Mouse (Mus musculus): ENCODE results near the gene Tmem11. TPM values are rescaled to one million over a fixed set of nuclear protein-coding genes. Genes with fewer than 3 reads are reported as not detected.
"Not testable (repeated sequence)": the region's sequence is repeated elsewhere in the genome, so short reads cannot be mapped to it uniquely, and the experiment has no call there.

The Tmem11 gene
- polyA plus RNA-seq, 1 experiment from 2014 or later = 20.6 TPM

DNA sequence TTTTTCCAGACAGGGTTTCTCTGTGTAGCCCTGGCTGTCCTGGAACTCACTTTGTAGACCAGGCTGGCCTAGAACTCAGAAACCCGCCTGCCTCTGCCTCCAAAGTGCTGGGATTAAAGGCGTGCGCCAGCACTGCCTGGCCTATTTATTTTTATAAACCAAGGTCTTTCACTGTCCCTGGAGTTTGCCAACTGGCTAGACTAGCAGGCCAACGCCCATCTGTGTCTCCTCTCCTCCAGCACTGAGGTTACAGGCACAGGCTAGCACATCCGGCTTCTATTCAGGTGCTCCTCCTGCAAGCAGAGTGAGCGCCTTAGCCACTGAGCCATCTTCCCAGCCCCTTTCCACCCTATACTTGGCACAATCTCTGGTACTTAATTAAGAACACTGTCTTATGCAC is 9.6 kb downstream of the Tmem11 start:
- not testable (repeated sequence) for H3K36me3 ChIP-seq (ENCODE audit: inconsistent target); H3K27ac ChIP-seq; H3K4me3 ChIP-seq (ENCODE audit: inconsistent target)
- H3K79me2 ChIP-seq (ENCODE audit: inconsistent target) = peaks cover 100% of the 10 kb centered on the region
- WGBS (ENCODE audit: missing documents) = 97% methylated on average over 6 of the region's 6 CpGs

- Histone ChIP-seq H3K79me2 (ENCODE audit: inconsistent target) (peaks cover 100% of the 10 kb centered on the region), H3K27ac (no peak overlapping the region), H3K4me3 (ENCODE audit: inconsistent target) (no peak overlapping the region), H3K36me3 (ENCODE audit: inconsistent target) (peaks cover 15% of the 10 kb centered on the region; the same call in 1 of the 2 replicates)
- 87% methylated on average over 7 of the region's 8 CpGs for WGBS (ENCODE audit: missing documents)
Measured at GRCm38 (mm10) chr11:60867904-60868303, 11.2 kb downstream of the Tmem11 start.

DNA sequence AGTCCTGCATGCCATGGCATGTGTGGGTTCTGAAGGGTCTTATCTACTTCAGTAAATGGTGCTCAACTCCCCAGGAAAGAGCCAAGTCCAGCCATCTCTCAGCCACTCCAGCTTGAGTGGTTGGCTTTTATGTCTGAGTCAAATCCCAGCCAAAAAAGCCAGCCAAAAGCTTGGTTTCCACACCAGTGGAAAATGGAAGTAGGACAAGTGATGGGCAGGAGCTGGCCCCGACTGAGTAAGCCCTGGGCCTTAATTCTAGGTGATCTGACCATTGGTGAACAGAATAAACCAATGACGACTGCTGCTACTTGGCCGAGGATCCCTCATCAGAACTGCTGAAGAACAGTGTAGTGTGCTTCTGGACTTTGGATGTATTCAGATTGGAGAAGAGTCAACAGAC is 11.6 kb downstream of the Tmem11 start:
- H3K36me3 ChIP-seq (ENCODE audit: inconsistent target) = peaks cover 18% of the 10 kb centered on the region; the same call in 1 of the 2 replicates
- peaks cover 100% of the 10 kb centered on the region for H3K79me2 ChIP-seq (ENCODE audit: inconsistent target)
- no peak overlapping the region for H3K4me3 ChIP-seq (ENCODE audit: inconsistent target)
- 79% methylated on average over 3 of the region's 3 CpGs for WGBS (ENCODE audit: missing documents)
- no peak overlapping the region for H3K27ac ChIP-seq

GRCm38 (mm10) chr11:60866021-60866420 is 13.1 kb downstream of the Tmem11 start:
- WGBS (ENCODE audit: missing documents) = 77% methylated on average over 2 of the region's 2 CpGs
- peaks cover 30% of the 10 kb centered on the region; the same call in 1 of the 2 replicates for H3K36me3 ChIP-seq (ENCODE audit: inconsistent target)
- no peak overlapping the region for H3K27ac ChIP-seq
- no peak overlapping the region for H3K4me3 ChIP-seq (ENCODE audit: inconsistent target)
- peaks cover 95% of the 10 kb centered on the region for H3K79me2 ChIP-seq (ENCODE audit: inconsistent target)

GRCm38 (mm10) chr11:60864916-60865315 is 14.2 kb downstream of the Tmem11 start:
- Histone ChIP-seq H3K4me3 (ENCODE audit: inconsistent target) (no peak overlapping the region), H3K27ac (no peak overlapping the region), H3K36me3 (ENCODE audit: inconsistent target) (peaks cover 30% of the 10 kb centered on the region; the same call in 1 of the 2 replicates), H3K79me2 (ENCODE audit: inconsistent target) (peaks cover 84% of the 10 kb centered on the region)
- WGBS (ENCODE audit: missing documents) = 91% methylated on average over 14 of the region's 14 CpGs

- Histone ChIP-seq H3K27ac (no peak overlapping the region), H3K4me3 (ENCODE audit: inconsistent target) (no peak overlapping the region), H3K79me2 (ENCODE audit: inconsistent target) (peaks cover 77% of the 10 kb centered on the region), H3K36me3 (ENCODE audit: inconsistent target) (peaks cover 30% of the 10 kb centered on the region; the same call in 1 of the 2 replicates)
- WGBS (ENCODE audit: missing documents) = 96% methylated on average over 2 of the region's 2 CpGs
Measured at GRCm38 (mm10) chr11:60864166-60864565, 14.9 kb downstream of the Tmem11 start.

GRCm38 (mm10) chr11:60863196-60863595 is 15.9 kb downstream of the Tmem11 start:
- H3K4me3 ChIP-seq (ENCODE audit: inconsistent target) = no peak overlapping the region
- 100% methylated on average over 4 of the region's 4 CpGs for WGBS (ENCODE audit: missing documents)
- H3K79me2 ChIP-seq (ENCODE audit: inconsistent target) = peaks cover 67% of the 10 kb centered on the region
- no peak overlapping the region for H3K27ac ChIP-seq
- H3K36me3 ChIP-seq (ENCODE audit: inconsistent target) = peaks cover 30% of the 10 kb centered on the region; the same call in 1 of the 2 replicates

DNA sequence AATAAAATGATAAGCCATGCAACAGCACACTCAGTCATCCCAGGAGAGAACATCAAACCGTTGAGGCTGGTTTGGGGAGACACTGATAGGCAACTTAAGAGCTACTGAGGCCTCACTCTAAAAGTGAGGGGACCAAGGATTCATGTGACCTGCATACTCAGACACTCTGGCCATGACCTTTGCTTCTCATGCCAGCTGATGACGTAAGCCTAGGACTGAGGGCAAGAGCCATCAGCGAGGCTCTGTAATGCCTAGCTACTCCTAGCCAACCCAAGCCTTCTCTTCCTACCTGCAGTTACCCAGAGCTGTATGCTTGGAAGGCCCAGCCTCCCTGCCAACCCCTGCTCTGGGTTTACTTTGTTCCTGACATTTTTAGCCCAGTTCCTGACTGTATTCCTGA is 17.1 kb downstream of the Tmem11 start:
- H3K79me2 ChIP-seq (ENCODE audit: inconsistent target) = peaks cover 55% of the 10 kb centered on the region
- 93% methylated on average over 3 of the region's 3 CpGs for WGBS (ENCODE audit: missing documents)
- no peak overlapping the region for H3K4me3 ChIP-seq (ENCODE audit: inconsistent target)
- no peak overlapping the region for H3K27ac ChIP-seq
- peaks cover 36% of the 10 kb centered on the region for H3K36me3 ChIP-seq (ENCODE audit: inconsistent target)

- Histone ChIP-seq H3K79me2 (ENCODE audit: inconsistent target) (peaks cover under 1% of the 10 kb centered on the region; the same call in 1 of the 2 replicates), H3K36me3 (ENCODE audit: inconsistent target) (peaks cover 63% of the 10 kb centered on the region), H3K4me3 (ENCODE audit: inconsistent target) (no peak overlapping the region), H3K27ac (no peak overlapping the region)
- WGBS (ENCODE audit: missing documents) = 87% methylated on average over 3 of the region's 3 CpGs
Measured at GRCm38 (mm10) chr11:60856587-60856986, 22.5 kb downstream of the Tmem11 start.

DNA sequence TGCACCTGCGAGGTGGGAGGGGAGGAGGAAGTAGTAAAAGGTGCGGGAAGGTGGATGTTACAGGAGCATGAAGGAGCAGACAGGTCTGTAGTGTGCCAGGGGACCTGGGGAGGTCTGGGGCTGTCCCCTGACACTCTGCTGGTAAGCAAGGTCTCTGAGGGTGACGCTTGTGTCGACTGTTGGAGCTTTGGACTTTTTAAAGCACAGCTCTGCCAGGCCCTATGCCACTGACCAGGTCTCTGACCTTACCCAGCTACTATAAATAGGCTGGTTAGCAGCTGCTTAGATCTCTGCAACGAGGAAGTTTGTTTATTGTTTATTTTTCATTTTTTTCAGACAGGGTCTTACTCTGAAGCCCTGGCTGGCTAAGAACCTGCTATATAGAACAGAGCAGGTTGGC is 33.7 kb downstream of the Tmem11 start:
- peaks cover 22% of the 10 kb centered on the region; the same call in 1 of the 2 replicates for H3K36me3 ChIP-seq (ENCODE audit: inconsistent target)
- 0 out of 2 replicates have a peak overlapping the region, but pooled peaks have one; percentile 7 for H3K27ac ChIP-seq
- WGBS (ENCODE audit: missing documents) = 96% methylated on average over 5 of the region's 5 CpGs
- no peak overlapping the region for H3K4me3 ChIP-seq (ENCODE audit: inconsistent target)
- H3K79me2 ChIP-seq (ENCODE audit: inconsistent target) = peaks cover 32% of the 10 kb centered on the region; the same call in 1 of the 2 replicates

DNA sequence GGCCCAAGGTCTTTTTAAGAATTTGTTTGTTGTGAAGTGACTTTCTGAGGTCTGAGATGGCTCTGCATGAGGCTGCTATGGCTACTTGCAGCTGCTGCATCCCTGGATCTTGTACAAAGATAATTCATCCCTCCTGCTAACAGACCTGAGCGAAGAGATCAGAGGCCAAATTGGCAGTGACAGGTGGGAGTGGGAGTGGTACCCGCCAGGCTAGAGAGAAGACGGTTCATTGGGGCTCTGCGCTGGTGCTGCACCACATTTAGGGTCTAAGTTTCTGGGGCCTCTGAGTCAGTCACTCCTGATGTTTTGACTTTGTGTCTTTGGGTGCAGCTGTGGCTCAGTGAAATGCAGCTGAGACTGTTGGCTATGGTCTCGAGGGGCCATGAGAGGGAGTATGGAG is 35.7 kb downstream of the Tmem11 start:
- peaks cover 48% of the 10 kb centered on the region; the same call in 1 of the 2 replicates for H3K79me2 ChIP-seq (ENCODE audit: inconsistent target)
- WGBS (ENCODE audit: missing documents) = 95% methylated on average over 5 of the region's 5 CpGs
- peaks cover 12% of the 10 kb centered on the region; the same call in 1 of the 2 replicates for H3K36me3 ChIP-seq (ENCODE audit: inconsistent target)
- H3K27ac ChIP-seq = no peak overlapping the region
- no peak overlapping the region for H3K4me3 ChIP-seq (ENCODE audit: inconsistent target)

DNA sequence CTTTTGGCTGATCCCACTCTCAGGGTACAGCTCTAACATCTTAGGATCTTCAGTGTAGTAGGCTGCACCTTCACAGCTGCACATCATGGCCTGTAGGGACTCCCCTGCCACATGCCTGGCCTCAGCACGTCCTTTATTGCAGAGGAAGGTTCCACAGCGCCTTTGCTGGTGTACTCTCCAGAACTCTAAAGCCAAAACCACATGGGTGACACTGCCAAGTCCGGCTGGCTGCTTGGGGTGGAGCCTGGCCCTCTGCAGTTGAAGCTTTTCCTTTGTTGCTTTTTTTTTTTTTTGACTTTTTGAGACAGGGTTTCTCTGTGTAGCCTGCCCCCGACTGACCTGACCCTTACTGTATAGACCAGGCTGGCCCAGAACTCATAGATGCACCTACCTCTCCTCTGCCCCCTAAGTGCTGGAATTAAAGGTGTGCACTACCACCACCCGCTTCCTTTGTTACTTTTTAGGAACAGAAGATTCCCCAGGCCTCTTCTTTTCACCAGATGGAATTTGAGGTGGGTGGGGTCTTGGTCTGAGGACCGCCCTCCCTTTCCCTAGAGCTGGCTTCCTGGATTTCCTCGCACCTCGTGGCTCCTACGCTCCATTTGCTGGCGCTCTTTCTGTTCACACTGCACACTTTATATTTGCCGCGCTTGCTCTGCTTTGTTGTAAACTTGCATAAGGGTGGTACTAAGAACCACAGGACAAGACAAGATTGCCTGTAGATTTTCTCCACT is 37.4 kb downstream of the Tmem11 start:
- 0 out of 2 replicates have a peak, but pooled peaks cover 10% of the 10 kb centered on the region for H3K36me3 ChIP-seq (ENCODE audit: inconsistent target)
- H3K4me3 ChIP-seq (ENCODE audit: inconsistent target) = no peak overlapping the region
- 60% methylated on average over 12 of the region's 12 CpGs for WGBS (ENCODE audit: missing documents)
- no peak overlapping the region for H3K27ac ChIP-seq
- peaks cover 63% of the 10 kb centered on the region for H3K79me2 ChIP-seq (ENCODE audit: inconsistent target)

DNA sequence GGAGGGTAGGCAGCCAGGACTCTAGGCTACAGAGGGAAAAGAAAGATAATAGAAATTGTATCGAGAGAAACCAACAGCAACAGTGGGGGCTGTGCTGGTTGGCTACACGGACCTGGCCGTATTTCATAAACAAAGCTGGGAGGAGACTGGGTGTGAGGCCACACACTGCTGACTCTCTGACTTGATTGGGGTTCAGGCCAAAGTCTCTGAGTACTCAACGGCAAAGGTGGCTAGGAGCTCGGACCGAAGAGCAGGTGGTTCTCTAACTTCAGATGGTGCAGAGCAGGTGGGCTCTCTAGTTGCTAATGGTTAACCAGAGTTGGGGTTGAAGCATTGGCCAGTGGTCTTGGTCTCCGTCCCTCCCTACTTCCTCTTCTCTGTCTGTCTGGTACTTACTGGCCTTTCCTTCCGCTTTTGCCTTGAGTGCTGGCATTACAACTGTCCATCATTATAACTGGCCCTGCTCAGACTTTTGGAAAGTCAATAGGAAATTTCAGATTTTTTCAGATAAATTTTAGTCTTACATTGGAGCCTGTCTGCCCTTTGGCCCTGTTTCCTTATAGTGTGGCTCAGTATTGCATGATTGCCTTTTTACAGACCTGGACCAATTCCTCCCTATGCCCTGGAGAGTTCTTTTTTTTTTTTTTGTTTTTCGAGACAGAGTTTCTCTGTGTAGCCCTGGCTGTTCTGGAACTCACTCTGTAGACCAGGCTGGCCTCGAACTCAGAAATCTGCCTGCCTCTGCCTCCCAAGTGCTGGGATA is 41.2 kb downstream of the Tmem11 start:
- peaks cover 78% of the 10 kb centered on the region for H3K79me2 ChIP-seq (ENCODE audit: inconsistent target)
- no peaks in the 10 kb centered on the region for H3K36me3 ChIP-seq (ENCODE audit: inconsistent target)
- peak overlapping the region; percentile 42 for H3K27ac ChIP-seq
- 59% methylated on average over 9 of the region's 10 CpGs for WGBS (ENCODE audit: missing documents)
- no peak overlapping the region for H3K4me3 ChIP-seq (ENCODE audit: inconsistent target)

- WGBS (ENCODE audit: missing documents) = 98% methylated on average over 6 of the region's 6 CpGs
- Histone ChIP-seq H3K4me3 (ENCODE audit: inconsistent target) (no peak overlapping the region), H3K27ac (no peak overlapping the region), H3K79me2 (ENCODE audit: inconsistent target) (peaks cover 78% of the 10 kb centered on the region), H3K36me3 (ENCODE audit: inconsistent target) (no peaks in the 10 kb centered on the region)
Measured at GRCm38 (mm10) chr11:60836897-60837296, 42.2 kb downstream of the Tmem11 start.

Data from macrophage (primary cell).